Mouse (Mus musculus): ENCODE measurements around the gene Izumo4. TPM values are rescaled to one million over a fixed set of nuclear protein-coding genes. Genes with fewer than 3 reads are reported as not detected.
A peak's percentile ranks its signal among the peaks of the same experiment; 100 is the strongest.

The Izumo4 gene
- 7.7 and 10.9 TPM in 2 replicates for polyA plus RNA-seq (2016; fragmentation: Nextera tagmentation; extraction: Ambion mirVana)

GRCm38 (mm10) chr10:80701721-80702535 is at the start of gene Izumo4, which contains the start of gene Mob3a:
TSS of gene Izumo4 (plus strand) at chr10:80702184.
TSS of gene Mob3a (minus strand) at chr10:80701977.
- DNase-seq (ENCODE audit: extremely low spot score, low spot score): peak; percentile 100
- Histone ChIP-seq H3K27ac (peak within 1 kb of the TSS; percentile 83), H3K27me3 (ENCODE audit: poor library complexity, severe bottlenecking) (no peaks in the 10 kb centered on the region), H3K36me3 (replicated peaks) (peaks cover 39% of the 10 kb centered on the region), H3K9me3 (no peaks in the 10 kb centered on the region), H3K4me3 (peak within 1 kb of the TSS; percentile 64), H3K4me1 (peaks cover 54% of the 10 kb centered on the region)
- under 1% methylated on average over 59 of the region's 59 CpGs for WGBS

DNA sequence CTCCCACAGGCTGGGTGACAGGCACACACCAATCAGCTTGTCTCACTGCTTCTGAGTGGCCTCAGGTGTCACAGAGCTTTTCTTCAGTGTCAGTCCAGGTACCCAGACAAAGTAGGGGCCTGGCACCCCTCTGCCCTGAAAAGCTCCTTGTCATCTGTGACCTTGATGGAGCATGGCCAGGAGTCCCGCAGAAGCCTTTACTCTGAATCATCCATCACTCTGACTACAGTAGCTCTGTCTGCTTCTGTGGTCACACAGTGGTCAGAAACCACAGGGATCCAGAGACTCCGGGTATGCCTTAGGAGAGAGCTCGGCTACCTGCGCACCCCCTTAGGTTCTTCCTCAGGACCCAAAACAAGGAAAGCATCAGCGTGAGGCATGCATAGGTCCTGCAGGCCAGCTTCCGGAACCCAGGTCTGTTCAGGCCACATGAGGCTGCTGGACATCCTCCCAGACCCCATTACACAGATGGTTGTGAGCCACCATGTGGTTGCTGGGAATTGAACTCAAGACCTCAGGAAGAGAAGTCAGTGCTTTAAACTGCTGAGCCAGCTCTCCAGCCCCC is 48.7 kb upstream of the Izumo4 start:
- Histone ChIP-seq H3K4me3 (no peak overlapping the region; the same call in 1 of the 2 replicates), H3K9me3 (no peaks in the 10 kb centered on the region), H3K27ac (no peak overlapping the region), H3K4me1 (peaks cover 44% of the 10 kb centered on the region), H3K36me3 (replicated peaks) (peaks cover 40% of the 10 kb centered on the region), H3K27me3 (ENCODE audit: poor library complexity, severe bottlenecking) (no peaks in the 10 kb centered on the region)
- no peak for DNase-seq (ENCODE audit: extremely low spot score, low spot score)
- 95% methylated on average over 6 of the region's 6 CpGs for WGBS

GRCm38 (mm10) chr10:80654866-80655265 is 47.1 kb upstream of the Izumo4 start:
- whole genome bisulfite sequencing: 91% methylated on average over 6 of the region's 6 CpGs
- DNase-seq (ENCODE audit: extremely low spot score, low spot score): no peak
- Histone ChIP-seq H3K36me3 (replicated peaks) (peaks cover 27% of the 10 kb centered on the region), H3K4me3 (peak overlapping the region; percentile 93), H3K27me3 (ENCODE audit: poor library complexity, severe bottlenecking) (no peaks in the 10 kb centered on the region), H3K4me1 (peaks cover 54% of the 10 kb centered on the region), H3K27ac (0 out of 2 replicates have a peak overlapping the region, but pooled peaks have one; percentile 95), H3K9me3 (no peaks in the 10 kb centered on the region)

DNA sequence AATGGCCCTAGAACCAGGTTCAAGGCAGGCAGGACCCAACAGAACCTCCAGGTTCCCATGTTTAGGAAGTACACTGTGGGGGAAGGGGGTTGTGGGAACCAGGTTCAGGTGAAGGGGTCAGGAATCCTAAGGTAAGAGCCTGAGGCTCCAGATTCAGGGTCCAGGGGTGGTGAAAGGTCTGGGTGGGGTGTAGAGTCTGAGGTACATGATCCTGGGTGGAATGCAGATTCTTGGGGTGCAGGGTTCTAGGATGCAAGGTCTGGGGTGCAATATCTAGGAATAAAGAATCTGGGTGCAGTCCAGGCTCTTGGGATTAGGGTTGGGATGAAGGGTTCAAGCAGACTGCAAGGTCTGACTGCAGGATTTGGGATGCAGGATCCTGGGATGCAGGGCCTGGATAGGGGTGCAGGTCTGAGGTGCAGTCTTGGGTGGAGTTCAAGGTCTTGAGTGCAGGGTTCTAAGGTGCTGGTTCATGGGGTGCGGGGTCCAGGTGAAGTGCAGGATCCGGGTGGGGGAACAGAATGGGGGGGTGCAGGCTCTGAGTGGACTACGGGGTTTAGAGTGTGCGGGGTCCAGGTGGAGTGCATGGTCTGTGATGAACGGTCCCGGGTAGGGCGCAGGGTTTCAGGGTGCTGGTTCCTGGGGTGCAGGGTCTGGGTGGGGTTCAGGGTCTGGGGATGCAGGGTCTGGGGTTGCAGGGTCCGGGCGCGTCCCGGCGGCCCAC is 46.4 kb upstream of the Izumo4 start:
- peak overlapping the region; percentile 93 for H3K4me3 ChIP-seq
- H3K9me3 ChIP-seq: no peaks in the 10 kb centered on the region
- peaks cover 20% of the 10 kb centered on the region for H3K36me3 ChIP-seq (replicated peaks)
- H3K27me3 ChIP-seq (ENCODE audit: poor library complexity, severe bottlenecking): no peaks in the 10 kb centered on the region
- DNase-seq (ENCODE audit: extremely low spot score, low spot score): no peak
- H3K27ac ChIP-seq: peak overlapping the region; percentile 95
- peaks cover 54% of the 10 kb centered on the region for H3K4me1 ChIP-seq
- WGBS: 7% methylated on average over 12 of the region's 12 CpGs

GRCm38 (mm10) chr10:80656130-80656862 is 45.7 kb upstream of the Izumo4 start:
- WGBS: under 1% methylated on average over 72 of the region's 72 CpGs
- peak; percentile 99 for DNase-seq (ENCODE audit: extremely low spot score, low spot score)
- no peaks in the 10 kb centered on the region for H3K9me3 ChIP-seq
- H3K36me3 ChIP-seq (replicated peaks): peaks cover 18% of the 10 kb centered on the region
- H3K27me3 ChIP-seq (ENCODE audit: poor library complexity, severe bottlenecking): no peaks in the 10 kb centered on the region
- H3K4me1 ChIP-seq: peaks cover 57% of the 10 kb centered on the region
- H3K27ac ChIP-seq: peak overlapping the region; percentile 95
- peak overlapping the region; percentile 93 for H3K4me3 ChIP-seq

- DNase-seq (ENCODE audit: extremely low spot score, low spot score): no peak
- H3K27me3 ChIP-seq (ENCODE audit: poor library complexity, severe bottlenecking): no peaks in the 10 kb centered on the region
- no peaks in the 10 kb centered on the region for H3K9me3 ChIP-seq
- 17% methylated on average over 15 of the region's 15 CpGs for WGBS
- H3K4me3 ChIP-seq: peak within 1 kb of the TSS; percentile 93
- H3K4me1 ChIP-seq: peaks cover 57% of the 10 kb centered on the region
- peak within 1 kb of the TSS; percentile 95 for H3K27ac ChIP-seq
- peaks cover 11% of the 10 kb centered on the region for H3K36me3 ChIP-seq (replicated peaks)
Observed at GRCm38 (mm10) chr10:80656863-80657623, 44.9 kb upstream of the Izumo4 start, which contains the start of gene Btbd2. TSS of gene Btbd2 (minus strand) at chr10:80657071.

GRCm38 (mm10) chr10:80658194-80658840 is 43.7 kb upstream of the Izumo4 start:
- Histone ChIP-seq H3K27me3 (ENCODE audit: poor library complexity, severe bottlenecking) (no peaks in the 10 kb centered on the region), H3K4me1 (peaks cover 59% of the 10 kb centered on the region), H3K27ac (0 out of 2 replicates have a peak overlapping the region, but pooled peaks have one; percentile 66), H3K4me3 (no peak overlapping the region; the same call in 1 of the 2 replicates), H3K9me3 (no peaks in the 10 kb centered on the region), H3K36me3 (replicated peaks) (peaks cover 2% of the 10 kb centered on the region; the same call in 1 of the 2 replicates)
- DNase-seq (ENCODE audit: extremely low spot score, low spot score): no peak
- WGBS: 91% methylated on average over 14 of the region's 14 CpGs

DNA sequence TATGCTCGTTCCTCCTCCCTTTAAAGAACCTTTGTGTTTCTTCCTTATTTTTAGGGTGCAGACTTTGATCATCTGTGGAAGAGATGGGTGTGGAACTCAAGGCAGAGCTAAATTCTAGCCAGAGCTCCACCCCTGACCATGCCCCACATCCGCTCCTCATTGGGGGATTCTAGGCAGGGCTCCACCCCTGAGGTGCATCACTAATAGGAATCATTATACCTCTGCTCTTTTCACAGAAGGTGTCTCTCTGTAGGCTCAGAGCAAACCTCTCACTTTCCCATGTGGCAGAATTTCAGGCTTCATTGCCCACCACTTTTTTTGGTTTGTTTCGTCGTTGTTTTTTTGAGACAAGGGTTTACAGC is 43.2 kb upstream of the Izumo4 start:
- H3K36me3 ChIP-seq (replicated peaks): no peaks in the 10 kb centered on the region
- H3K4me3 ChIP-seq: peak overlapping the region; percentile 1; the same call in 1 of the 2 replicates
- 75% methylated on average over 4 of the region's 4 CpGs for WGBS
- no peaks in the 10 kb centered on the region for H3K27me3 ChIP-seq (ENCODE audit: poor library complexity, severe bottlenecking)
- H3K4me1 ChIP-seq: peaks cover 59% of the 10 kb centered on the region
- peak overlapping the region; percentile 66; the same call in 1 of the 2 replicates for H3K27ac ChIP-seq
- no peak for DNase-seq (ENCODE audit: extremely low spot score, low spot score)
- H3K9me3 ChIP-seq: no peaks in the 10 kb centered on the region

GRCm38 (mm10) chr10:80659213-80659612 is 42.8 kb upstream of the Izumo4 start:
- peak overlapping the region; percentile 66; the same call in 1 of the 2 replicates for H3K27ac ChIP-seq
- no peaks in the 10 kb centered on the region for H3K9me3 ChIP-seq
- DNase-seq (ENCODE audit: extremely low spot score, low spot score): peak; percentile 66
- H3K4me3 ChIP-seq: peak overlapping the region; percentile 1; the same call in 1 of the 2 replicates
- no peaks in the 10 kb centered on the region for H3K36me3 ChIP-seq (replicated peaks)
- H3K4me1 ChIP-seq: peaks cover 57% of the 10 kb centered on the region
- 20% methylated on average over 10 of the region's 10 CpGs for WGBS
- H3K27me3 ChIP-seq (ENCODE audit: poor library complexity, severe bottlenecking): no peaks in the 10 kb centered on the region

- H3K4me1 ChIP-seq: peaks cover 58% of the 10 kb centered on the region
- no peak overlapping the region for H3K27ac ChIP-seq
- H3K9me3 ChIP-seq: no peaks in the 10 kb centered on the region
- no peak for DNase-seq (ENCODE audit: extremely low spot score, low spot score)
- no peak overlapping the region for H3K4me3 ChIP-seq
- H3K36me3 ChIP-seq (replicated peaks): peaks cover 12% of the 10 kb centered on the region
- 45% methylated on average over 5 of the region's 5 CpGs for WGBS
- H3K27me3 ChIP-seq (ENCODE audit: poor library complexity, severe bottlenecking): no peaks in the 10 kb centered on the region
Observed at GRCm38 (mm10) chr10:80661149-80661548, 40.8 kb upstream of the Izumo4 start.
